In the genomic region with DNA sequence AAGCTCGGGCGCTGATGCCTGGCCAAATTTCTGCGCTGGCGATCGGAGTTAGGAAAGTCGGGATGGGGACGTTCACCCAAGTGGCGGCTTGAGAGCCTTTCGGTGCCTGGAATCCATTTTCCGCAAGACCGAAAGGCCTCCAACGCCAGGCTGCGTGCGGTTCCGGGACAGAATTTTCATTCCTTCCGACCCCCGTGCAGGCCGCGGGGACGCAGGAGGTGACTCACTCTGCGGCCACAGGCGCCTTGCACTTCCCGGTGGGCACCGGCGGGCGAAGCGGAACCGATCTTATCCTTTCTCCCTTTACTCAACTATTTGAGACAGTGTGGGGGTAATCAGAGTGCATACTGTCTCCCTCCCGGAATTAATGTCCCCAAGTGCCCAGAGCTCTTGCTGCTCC, we compare ENCODE assay signal across 8 mouse cellular contexts. TPM values are rescaled to one million over a fixed set of nuclear protein-coding genes. Genes with fewer than 3 reads are reported as not detected.
DNase-seq lines count a peak whose midpoint lies in the region; ATAC-seq and TF ChIP-seq lines count a peak whose summit lies in the region.

No protein-coding gene starts in this region.

- no peaks in the 10 kb centered on the region for H3K79me2 ChIP-seq in macrophage (ENCODE audit: inconsistent target)

- no peak overlapping the region for H3K27ac ChIP-seq in kidney, adult 2 months (ENCODE audit: insufficient read depth, low read depth, low read length)
- peak overlapping the region; percentile 22 for H3K27ac ChIP-seq in forebrain, embryonic 10.5 days
- H3K27ac ChIP-seq in intestine, embryonic 16.5 days (ENCODE audit: low read length), result no peak overlapping the region
- no peak overlapping the region for H3K27ac ChIP-seq in macrophage

- DNase-seq in kidney, adult 2 months, result peak; percentile 16
- DNase-seq in kidney, adult 11 months, result no peak
- peak; percentile 58 for DNase-seq in forebrain, embryonic 10.5 days (ENCODE audit: extremely low spot score, low spot score)
- no peak for DNase-seq in left cerebral cortex, postnatal 4 days
- DNase-seq in cerebellum, postnatal 14 days, result no peak

- TF ChIP-seq POLR2A in kidney, adult 2 months (IDR thresholded peaks at IDR 0.05; ENCODE audit: low read depth, low read length), result no peak

- H3K9ac ChIP-seq in intestine, embryonic 16.5 days (ENCODE audit: low read depth, low read length), result peak overlapping the region; percentile 51

- no peak for ATAC-seq in intestine, embryonic 16.5 days
- no peak for ATAC-seq in erythroid progenitor cell, adult 5-6 weeks (replicated peaks; ENCODE audit: low FRiP score, poor library complexity, severe bottlenecking)

- 11% methylated on average over 29 of the region's 29 CpGs for WGBS in kidney, adult 2 months
- under 1% methylated on average over 29 of the region's 29 CpGs for WGBS in forebrain, embryonic 10.5 days
- WGBS in intestine, embryonic 16.5 days, result 3% methylated on average over 29 of the region's 29 CpGs
- 3% methylated on average over 29 of the region's 29 CpGs for WGBS in macrophage (ENCODE audit: missing documents)

- TF ChIP-seq CTCF in kidney, adult 2 months (conservative IDR thresholded peaks at IDR 0.05; ENCODE audit: insufficient read depth, insufficient read length, low read depth, low read length), result no peak

- H3K4me1 ChIP-seq in kidney, adult 2 months (ENCODE audit: control insufficient read depth, insufficient read depth, low read length), result no peaks in the 10 kb centered on the region; the same call in 1 of the 2 replicates
- peaks cover 75% of the 10 kb centered on the region for H3K4me1 ChIP-seq in forebrain, embryonic 10.5 days
- H3K4me1 ChIP-seq in intestine, embryonic 16.5 days (ENCODE audit: control insufficient read depth, insufficient read depth, low read length), result peaks cover 52% of the 10 kb centered on the region

- no peaks in the 10 kb centered on the region for H3K36me3 ChIP-seq in kidney, adult 2 months (ENCODE audit: control insufficient read depth, insufficient read depth, low read length)
- no peaks in the 10 kb centered on the region for H3K36me3 ChIP-seq in forebrain, embryonic 10.5 days (replicated peaks)
- no peaks in the 10 kb centered on the region for H3K36me3 ChIP-seq in intestine, embryonic 16.5 days (ENCODE audit: control insufficient read depth, insufficient read depth, low read length)
- no peaks in the 10 kb centered on the region for H3K36me3 ChIP-seq in macrophage (ENCODE audit: inconsistent target)

- peak overlapping the region; percentile 58 for H3K4me2 ChIP-seq in intestine, embryonic 16.5 days (ENCODE audit: low read depth, low read length)

- H3K27me3 ChIP-seq in kidney, adult 2 months (replicated peaks; ENCODE audit: control insufficient read depth, insufficient read depth, low read length), result 0 out of 2 replicates have a peak, but pooled peaks cover 3% of the 10 kb centered on the region
- peaks cover 92% of the 10 kb centered on the region for H3K27me3 ChIP-seq in forebrain, embryonic 10.5 days (ENCODE audit: poor library complexity, severe bottlenecking)
- H3K27me3 ChIP-seq in intestine, embryonic 16.5 days (replicated peaks; ENCODE audit: control insufficient read depth, insufficient read depth, low read length), result peaks cover 43% of the 10 kb centered on the region

- intact Hi-C loops in left cerebral cortex, postnatal 4 days (cut with DNase I), result loop anchor here (5.0 to 10.0 kb wide), 3 partner anchors 601 to 1044 kb away; no protein-coding TSS in a partner anchor

- peaks cover 3% of the 10 kb centered on the region; the same call in 1 of the 2 replicates for H3K9me3 ChIP-seq in forebrain, embryonic 10.5 days
- no peaks in the 10 kb centered on the region for H3K9me3 ChIP-seq in intestine, embryonic 16.5 days (ENCODE audit: control insufficient read depth, low read length)

- H3K4me3 ChIP-seq in kidney, adult 2 months (ENCODE audit: insufficient read depth, low read depth, low read length), result peak overlapping the region; percentile 17
- H3K4me3 ChIP-seq in forebrain, embryonic 10.5 days, result peak overlapping the region; percentile 69
- H3K4me3 ChIP-seq in intestine, embryonic 16.5 days (ENCODE audit: low read length), result peak overlapping the region; percentile 36
- H3K4me3 ChIP-seq in macrophage (ENCODE audit: inconsistent target), result peak overlapping the region; percentile 11; the same call in 1 of the 2 replicates

RNA-seq across cellular contexts. Expression of gene Hs3st3b1, which starts 1.3 kb away (rescaled TPM):
- polyA plus RNA-seq in kidney, adult 2 months (2012; rRNA removed), result 6.7 and 7.2 TPM in 2 replicates
- polyA plus RNA-seq in forebrain, embryonic 10.5 days (2016; fragmentation: Nextera tagmentation; extraction: Ambion mirVana), result 4.8 and 5.7 TPM in 2 replicates
- 4.5 and 5.2 TPM in 2 replicates for polyA plus RNA-seq in intestine, embryonic 16.5 days (2015; fragmentation: Nextera tagmentation; extraction: Ambion mirVana)
- under 1 TPM in 2 of 26 experiments, not detected in 24; 0.12 to 0.25 TPM for total RNA-seq in macrophage (2018; cell fraction: chromatin; rRNA removed)
- under 1 TPM in 12 of 26 experiments, not detected in 14; 0.03 to 0.14 (median 0.04) TPM for total RNA-seq in macrophage (2018; cell fraction: cytosol; rRNA removed)
- total RNA-seq in macrophage (2018; cell fraction: nucleus; rRNA removed), result under 1 TPM in 5 of 26 experiments, not detected in 21; 0.12 to 0.40 (median 0.20) TPM
- polyA plus RNA-seq in macrophage (2018), result 0.03 TPM in 1 of 3 replicates, not detected in the others
- total RNA-seq in erythroid progenitor cell, adult 5-6 weeks (2015; ENCODE audit: low replicate concordance), result not detected in 2 replicates
- 0.77 TPM in 1 of 2 replicates, not detected in the other for total RNA-seq in erythroid progenitor cell, adult 5-6 weeks (2017; ENCODE audit: low replicate concordance)
- 1 to 10 TPM; 1.6 to 1.9 TPM for total RNA-seq in left cerebral cortex, postnatal 4 days (2021)

Comparison
In these comparisons a context has a peak if more than half of its experiments do, and no peak if none do; other contexts are left out.
1. DNase-seq: peak in kidney, adult 2 months (single experiment) and forebrain, embryonic 10.5 days (single experiment); none in kidney, adult 11 months (single experiment), left cerebral cortex, postnatal 4 days (single experiment) and cerebellum, postnatal 14 days (0 of 2).
2. H3K4me3 ChIP-seq: peak in every context shown above with its lines; median percentile 69 in forebrain, embryonic 10.5 days; 36 in intestine, embryonic 16.5 days; 17 in kidney, adult 2 months; 11 in macrophage.